Mouse (Mus musculus) Muller cell, postnatal 12 days (primary cell): ENCODE measurements around the gene Olfr455.
A peak's percentile ranks its signal among the peaks of the same experiment; 100 is the strongest.

Experiments
- DNase-seq: peaks from one replicate; pipeline ENCODE4 v3.0.0-alpha.2; 2015; ENCODE audit errors: inconsistent ontology term

Olfr455 gene

DNA sequence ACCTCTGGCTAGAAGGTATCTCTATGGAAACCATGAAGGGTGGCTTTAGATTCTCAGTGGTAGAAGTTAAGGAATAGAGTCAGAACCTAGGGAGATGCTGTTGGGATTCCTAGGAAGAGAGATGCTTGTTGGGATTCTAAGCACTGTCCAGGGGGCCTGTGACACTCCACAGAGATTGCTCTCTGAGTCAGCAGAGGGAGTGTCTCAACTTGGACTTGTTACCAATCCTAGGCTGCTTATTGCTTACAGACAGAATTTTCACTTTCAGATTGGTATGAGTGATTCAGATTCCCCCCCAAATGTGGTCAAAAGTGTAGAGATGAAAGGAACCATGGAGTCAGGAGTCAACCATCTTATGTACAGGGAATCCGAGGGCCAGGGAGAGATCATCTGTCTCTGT is 57.7 kb downstream of the Olfr455 start:
- peak; percentile 71 for DNase-seq

DNA sequence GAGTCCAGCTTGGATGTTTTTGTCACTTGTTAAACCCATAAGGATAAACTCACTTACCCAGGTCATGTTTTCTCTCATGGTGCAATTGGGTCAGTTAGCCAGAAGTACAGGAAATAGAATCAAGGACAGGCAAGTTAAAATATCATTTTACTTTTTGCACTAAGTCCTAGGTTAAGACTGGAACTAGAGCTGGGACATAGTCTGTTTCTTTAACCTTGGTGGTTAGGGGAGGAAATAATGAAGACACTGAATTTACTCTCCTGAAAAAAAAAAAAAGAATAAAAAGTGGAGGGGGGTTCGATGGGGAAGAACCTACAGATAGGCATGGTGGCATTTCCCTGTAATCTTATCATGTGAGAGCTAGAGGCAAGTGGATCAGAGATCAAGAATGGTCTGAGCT is 60.3 kb downstream of the Olfr455 start, which contains the start of gene Olfr456:
TSS of gene Olfr456 (minus strand) at position 101 of the 400 bp plus-strand sequence.
- no peak for DNase-seq
